Mouse (Mus musculus): Measurements from ENCODE around the gene CT030661.1.
"Not testable (repeated sequence)": the region's sequence is repeated elsewhere in the genome, so short reads cannot be mapped to it uniquely, and the experiment has no call there.

The CT030661.1 gene

DNA sequence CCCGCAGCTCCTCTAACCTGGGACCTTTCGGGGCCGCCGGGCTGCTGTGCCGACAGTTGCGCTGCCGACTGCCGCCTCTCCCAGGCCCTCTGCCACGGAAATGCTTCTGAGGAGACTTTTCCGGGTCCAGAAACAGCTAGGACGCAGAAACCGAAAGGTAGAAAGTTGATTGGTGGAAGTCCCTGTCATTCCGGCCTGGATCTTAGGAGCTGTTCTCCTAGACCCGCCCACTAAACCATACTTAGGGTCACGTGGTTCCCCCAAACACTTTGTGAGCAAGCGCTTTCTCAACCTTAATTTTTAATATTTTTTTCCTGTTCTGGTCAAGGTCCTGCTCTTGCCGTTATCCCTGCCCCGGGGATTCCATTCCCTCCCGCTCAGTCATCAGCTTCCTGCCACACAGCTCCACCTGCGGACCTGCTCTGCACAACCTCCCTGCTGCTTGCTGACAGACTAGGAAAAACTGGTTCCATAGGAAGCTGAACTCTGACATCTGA, at the start of gene CT030661.1:
Gene CT030661.1, minus strand, starts transcription at position 108 of the 497 bp plus-strand sequence.
- DNase-seq (ENCODE audit: low read depth) = peak; percentile 99

DNA sequence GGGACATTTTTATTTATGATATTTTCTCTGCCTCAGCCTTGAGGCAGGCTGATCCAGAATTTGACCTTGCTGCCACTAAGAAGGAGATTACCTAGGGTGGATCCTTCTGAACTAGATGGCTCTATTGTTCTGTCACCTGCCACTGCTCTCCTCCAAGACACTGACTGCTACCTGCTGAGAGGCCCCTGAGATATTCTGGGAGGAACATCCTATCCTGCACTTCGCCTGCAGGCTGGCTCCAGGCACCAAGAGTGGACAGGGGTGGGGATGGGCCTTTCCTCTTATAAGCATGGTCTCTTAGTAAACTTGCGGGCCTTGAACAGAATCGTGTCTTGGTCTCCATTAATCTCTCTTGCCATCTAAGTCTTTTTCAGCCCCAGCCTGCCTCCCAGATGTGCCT, 49.3 kb upstream of the CT030661.1 start:
- no peak for DNase-seq (ENCODE audit: low read depth)

DNA sequence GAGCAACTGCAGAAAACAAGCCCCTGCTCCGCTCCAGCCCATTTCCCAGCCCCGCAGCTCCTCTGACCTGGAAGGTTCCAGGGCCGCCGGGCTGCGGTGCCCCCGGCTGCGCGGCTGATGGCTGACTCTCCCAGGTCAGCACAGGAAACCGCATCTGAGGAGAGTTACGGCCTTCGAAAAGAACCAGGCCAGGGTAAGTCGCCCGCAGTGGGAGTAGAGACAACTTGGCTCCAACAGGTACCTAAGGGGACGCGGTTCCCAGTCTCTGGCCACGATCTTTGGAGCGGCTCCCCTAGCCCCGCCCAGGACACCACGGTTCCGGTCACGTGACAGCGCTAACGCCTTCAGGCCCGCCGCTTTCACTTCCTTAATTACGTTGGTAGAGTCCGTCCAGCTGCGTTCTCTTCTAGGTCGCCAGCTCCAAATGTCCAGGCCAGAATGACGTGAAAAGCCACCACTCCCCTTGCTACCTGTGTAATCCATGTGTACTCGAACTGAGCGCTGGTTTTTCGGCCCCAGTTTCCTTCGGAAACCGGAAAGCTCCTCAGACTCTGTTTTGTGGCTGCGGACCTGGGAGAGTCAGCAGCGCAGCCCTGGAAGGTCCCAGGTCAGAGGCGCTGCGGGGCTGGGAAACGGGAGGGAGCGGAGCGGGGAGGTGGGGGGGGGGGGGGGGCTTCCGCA, 46.6 kb upstream of the CT030661.1 start, which contains the start of the genes Zfp944 and Zfp758:
Gene Zfp944, minus strand, starts transcription at position 300 of the 681 bp plus-strand sequence.
Gene Zfp758, plus strand, starts transcription at position 353 of the 681 bp plus-strand sequence.
- DNase-seq (ENCODE audit: low read depth) = peak; percentile 62

DNA sequence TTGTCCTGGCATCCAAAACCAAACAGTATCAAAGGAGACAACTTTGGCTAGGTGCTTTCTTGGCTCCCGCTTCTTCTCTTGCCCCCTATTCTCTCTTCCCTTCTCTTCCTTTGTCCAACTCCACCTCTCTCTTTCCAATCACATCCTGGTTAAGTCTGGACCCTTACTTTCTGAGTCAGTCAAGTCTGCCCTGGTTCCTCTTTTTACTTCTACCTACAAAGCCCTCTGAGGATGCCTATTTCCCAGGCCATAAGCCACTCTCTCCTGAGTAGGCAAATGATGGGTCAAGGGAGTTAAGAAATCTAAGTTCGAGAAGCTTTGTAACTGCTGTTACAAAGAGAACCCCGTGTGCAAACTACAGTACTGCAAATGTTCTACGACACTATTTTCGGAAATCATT, 45.9 kb upstream of the CT030661.1 start:
- peak; percentile 10 for DNase-seq (ENCODE audit: low read depth)

DNA sequence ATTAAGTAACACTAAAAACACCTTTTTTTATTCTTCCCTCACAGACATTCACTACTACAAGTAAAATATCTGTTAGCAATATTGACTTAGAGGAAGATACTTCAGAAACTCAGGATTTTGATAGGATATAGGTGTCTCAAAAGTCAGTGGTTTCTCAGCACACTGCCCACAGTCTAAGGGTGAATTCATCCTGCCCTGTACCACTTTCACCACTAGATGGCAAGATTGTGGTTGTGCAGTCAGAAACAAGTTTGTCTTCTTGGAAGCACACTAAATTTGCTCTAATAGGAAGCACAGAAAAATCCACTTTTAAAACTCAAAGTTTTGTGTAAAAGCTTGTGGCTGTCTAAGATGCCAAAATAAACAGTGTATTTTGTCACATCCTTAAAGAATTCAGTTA, 38.2 kb upstream of the CT030661.1 start:
- peak; percentile 57 for DNase-seq (ENCODE audit: low read depth)

DNA sequence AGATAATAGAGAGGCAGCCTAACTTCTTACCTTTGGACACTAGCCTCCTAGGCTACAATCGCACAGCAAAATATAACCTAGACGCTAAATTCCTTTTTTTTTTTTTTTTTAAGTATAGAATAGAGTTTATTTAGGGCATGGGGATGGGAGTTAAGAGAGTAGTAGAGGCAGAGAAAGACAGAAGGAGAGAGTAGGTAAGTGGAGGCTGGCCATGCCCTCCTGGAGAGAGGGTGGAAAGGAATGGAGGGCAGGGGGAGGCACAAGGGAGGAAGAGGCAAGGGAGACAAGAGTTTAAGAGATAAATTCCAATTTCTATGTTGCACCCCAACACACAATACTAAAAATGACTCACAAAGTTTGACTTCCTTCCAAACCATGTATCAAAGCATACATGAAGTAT, 610 bp upstream of the CT030661.1 start:
- DNase-seq (ENCODE audit: low read depth) = peak; percentile 22

DNA sequence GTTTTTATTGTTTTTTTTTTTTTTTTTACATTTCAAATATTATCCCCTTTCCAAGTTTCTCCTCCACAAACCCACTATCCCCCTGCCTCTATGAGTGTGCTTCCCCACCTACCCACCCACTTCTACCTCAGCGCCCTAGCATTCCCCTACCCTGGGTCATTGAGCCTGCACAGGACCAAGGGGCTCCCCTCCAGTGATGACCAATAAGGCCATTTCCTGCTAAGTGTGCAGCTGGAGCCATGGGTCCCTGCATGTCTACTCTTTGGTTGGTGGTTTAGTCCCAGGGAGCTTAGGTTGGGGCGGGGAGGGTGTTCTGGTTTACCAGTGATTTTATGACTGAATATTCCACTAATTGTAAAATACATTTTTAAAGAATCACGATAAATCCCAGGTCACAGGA, 418 bp downstream of the CT030661.1 start:
- DNase-seq (ENCODE audit: low read depth) = not testable (repeated sequence)

Measured in NIH3T3 (cell line).